Mouse (Mus musculus): ENCODE results near the gene Fbxw8. TPM values are rescaled to one million over a fixed set of nuclear protein-coding genes. Genes with fewer than 3 reads are reported as not detected.

Fbxw8 gene
- polyA plus RNA-seq, 1 experiment = 28.3 TPM

GRCm38 (mm10) chr5:118048412-118048811, 106.9 kb downstream of the Fbxw8 start:
- Histone ChIP-seq H3K4me3 (ENCODE audit: low read depth, low read length) (no peak overlapping the region), H3K4me1 (ENCODE audit: control insufficient read depth, insufficient read depth, insufficient read length, low read length) (no peaks in the 10 kb centered on the region; the same call in 1 of the 2 replicates), H3K27me3 (ENCODE audit: control insufficient read depth, insufficient read depth, low read length) (no peaks in the 10 kb centered on the region), H3K36me3 (ENCODE audit: control insufficient read depth, insufficient read depth, low read length) (no peaks in the 10 kb centered on the region), H3K27ac (ENCODE audit: insufficient read depth, low read depth, low read length) (no peak overlapping the region)
- WGBS = 79% methylated on average over 4 of the region's 4 CpGs
- TF ChIP-seq POLR2A (IDR thresholded peaks at IDR 0.05; ENCODE audit: low read depth, low read length) (no peak), CTCF (IDR thresholded peaks at IDR 0.05; ENCODE audit: extremely low read depth, insufficient read length, insufficient replicate concordance, low read depth, low read length) (no peak)

GRCm38 (mm10) chr5:118047091-118047757, 108.0 kb downstream of the Fbxw8 start:
- H3K4me3 ChIP-seq (ENCODE audit: low read depth, low read length) = no peak overlapping the region
- WGBS = 83% methylated on average over 14 of the region's 14 CpGs
- H3K4me1 ChIP-seq (ENCODE audit: control insufficient read depth, insufficient read depth, insufficient read length, low read length) = no peaks in the 10 kb centered on the region; the same call in 1 of the 2 replicates
- H3K36me3 ChIP-seq (ENCODE audit: control insufficient read depth, insufficient read depth, low read length) = no peaks in the 10 kb centered on the region
- H3K27me3 ChIP-seq (ENCODE audit: control insufficient read depth, insufficient read depth, low read length) = no peaks in the 10 kb centered on the region
- TF ChIP-seq POLR2A (IDR thresholded peaks at IDR 0.05; ENCODE audit: low read depth, low read length) = no peak
- no peak for TF ChIP-seq CTCF (IDR thresholded peaks at IDR 0.05; ENCODE audit: extremely low read depth, insufficient read length, insufficient replicate concordance, low read depth, low read length)
- H3K27ac ChIP-seq (ENCODE audit: insufficient read depth, low read depth, low read length) = no peak overlapping the region

DNA sequence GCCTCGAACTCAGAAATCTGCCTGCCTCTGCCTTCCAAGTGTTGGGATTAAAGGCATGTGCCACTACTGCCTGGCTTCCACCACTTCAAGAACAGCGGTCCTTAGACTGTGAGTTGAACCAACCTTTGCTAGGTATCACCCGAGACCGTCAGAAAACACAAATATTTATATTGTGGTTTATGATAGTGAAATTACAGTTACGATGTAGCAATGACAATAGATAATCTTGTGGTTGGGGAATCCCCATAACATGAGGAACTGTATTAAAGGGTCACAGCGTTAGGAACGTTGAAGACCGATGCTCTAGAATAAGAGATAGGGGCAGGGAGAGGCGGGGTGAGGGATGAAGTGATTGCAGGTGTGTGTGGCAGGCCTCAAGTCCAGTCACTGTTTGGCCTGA, 109.9 kb downstream of the Fbxw8 start:
- WGBS = 40% methylated on average over 9 of the region's 9 CpGs
- H3K4me1 ChIP-seq (ENCODE audit: control insufficient read depth, insufficient read depth, insufficient read length, low read length) = no peaks in the 10 kb centered on the region; the same call in 1 of the 2 replicates
- no peaks in the 10 kb centered on the region for H3K36me3 ChIP-seq (ENCODE audit: control insufficient read depth, insufficient read depth, low read length)
- no peak overlapping the region for H3K27ac ChIP-seq (ENCODE audit: insufficient read depth, low read depth, low read length)
- no peaks in the 10 kb centered on the region for H3K27me3 ChIP-seq (ENCODE audit: control insufficient read depth, insufficient read depth, low read length)
- H3K4me3 ChIP-seq (ENCODE audit: low read depth, low read length) = no peak overlapping the region
- TF ChIP-seq CTCF (IDR thresholded peaks at IDR 0.05; ENCODE audit: extremely low read depth, insufficient read length, insufficient replicate concordance, low read depth, low read length) = no peak
- TF ChIP-seq POLR2A (IDR thresholded peaks at IDR 0.05; ENCODE audit: low read depth, low read length) = no peak

DNA sequence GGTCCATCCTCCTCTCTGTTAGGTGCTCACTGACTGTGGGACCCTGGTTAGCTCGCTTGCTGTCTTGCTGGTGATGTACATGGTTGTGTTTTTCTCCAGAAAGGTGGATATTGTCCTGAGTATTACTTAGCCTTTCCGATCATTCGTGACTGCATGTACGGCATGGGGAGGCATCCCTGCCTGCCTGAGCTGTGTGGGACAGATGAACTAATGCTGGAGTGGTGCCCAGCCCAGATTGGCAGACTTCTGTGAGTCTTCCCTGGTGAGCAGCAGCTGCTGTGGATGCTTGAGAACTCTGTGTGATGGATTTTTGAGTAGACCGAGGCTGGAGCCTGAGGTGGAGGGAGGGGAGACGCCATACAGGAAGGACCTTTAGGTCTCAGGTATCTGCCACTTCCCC, 110.4 kb downstream of the Fbxw8 start:
- Histone ChIP-seq H3K27ac (ENCODE audit: insufficient read depth, low read depth, low read length) (no peak overlapping the region), H3K36me3 (ENCODE audit: control insufficient read depth, insufficient read depth, low read length) (no peaks in the 10 kb centered on the region), H3K4me1 (ENCODE audit: control insufficient read depth, insufficient read depth, insufficient read length, low read length) (no peaks in the 10 kb centered on the region; the same call in 1 of the 2 replicates), H3K27me3 (ENCODE audit: control insufficient read depth, insufficient read depth, low read length) (no peaks in the 10 kb centered on the region), H3K4me3 (ENCODE audit: low read depth, low read length) (no peak overlapping the region)
- TF ChIP-seq CTCF (IDR thresholded peaks at IDR 0.05; ENCODE audit: extremely low read depth, insufficient read length, insufficient replicate concordance, low read depth, low read length) (no peak), POLR2A (IDR thresholded peaks at IDR 0.05; ENCODE audit: low read depth, low read length) (no peak)
- 78% methylated on average over 6 of the region's 6 CpGs for WGBS

DNA sequence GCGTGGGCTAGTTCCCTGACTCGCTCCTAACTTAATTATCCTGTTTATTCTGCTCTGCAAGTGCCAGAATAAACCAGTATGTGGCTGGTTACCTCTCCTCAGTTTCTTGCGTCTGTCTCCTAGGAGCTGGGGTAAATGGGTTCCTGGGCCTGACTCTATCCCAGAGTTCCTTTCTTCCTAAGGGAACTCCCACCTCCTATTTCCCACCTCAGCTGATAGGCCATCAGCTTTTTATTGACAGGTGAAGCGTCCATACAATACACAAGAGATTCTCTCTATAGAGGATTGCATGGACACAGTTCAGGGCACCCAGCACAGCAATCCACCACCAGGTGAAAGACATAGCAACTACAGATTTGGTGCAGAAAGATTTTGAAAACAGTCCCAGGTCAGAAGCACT, 111.5 kb downstream of the Fbxw8 start:
- no peaks in the 10 kb centered on the region for H3K36me3 ChIP-seq (ENCODE audit: control insufficient read depth, insufficient read depth, low read length)
- no peaks in the 10 kb centered on the region for H3K27me3 ChIP-seq (ENCODE audit: control insufficient read depth, insufficient read depth, low read length)
- TF ChIP-seq POLR2A (IDR thresholded peaks at IDR 0.05; ENCODE audit: low read depth, low read length) = no peak
- no peak for TF ChIP-seq CTCF (IDR thresholded peaks at IDR 0.05; ENCODE audit: extremely low read depth, insufficient read length, insufficient replicate concordance, low read depth, low read length)
- H3K27ac ChIP-seq (ENCODE audit: insufficient read depth, low read depth, low read length) = no peak overlapping the region
- H3K4me1 ChIP-seq (ENCODE audit: control insufficient read depth, insufficient read depth, insufficient read length, low read length) = no peaks in the 10 kb centered on the region
- H3K4me3 ChIP-seq (ENCODE audit: low read depth, low read length) = no peak overlapping the region
- 79% methylated on average over 4 of the region's 4 CpGs for WGBS

- Histone ChIP-seq H3K27ac (ENCODE audit: insufficient read depth, low read depth, low read length) (no peak overlapping the region), H3K4me3 (ENCODE audit: low read depth, low read length) (no peak overlapping the region), H3K36me3 (ENCODE audit: control insufficient read depth, insufficient read depth, low read length) (no peaks in the 10 kb centered on the region), H3K4me1 (ENCODE audit: control insufficient read depth, insufficient read depth, insufficient read length, low read length) (no peaks in the 10 kb centered on the region), H3K27me3 (ENCODE audit: control insufficient read depth, insufficient read depth, low read length) (peaks cover 4% of the 10 kb centered on the region; the same call in 1 of the 2 replicates)
- TF ChIP-seq CTCF (IDR thresholded peaks at IDR 0.05; ENCODE audit: extremely low read depth, insufficient read length, insufficient replicate concordance, low read depth, low read length) (no peak), POLR2A (IDR thresholded peaks at IDR 0.05; ENCODE audit: low read depth, low read length) (no peak)
- 74% methylated on average over 6 of the region's 6 CpGs for WGBS
Observed at GRCm38 (mm10) chr5:118042599-118042998, 112.7 kb downstream of the Fbxw8 start.

- no peak for TF ChIP-seq CTCF (IDR thresholded peaks at IDR 0.05; ENCODE audit: extremely low read depth, insufficient read length, insufficient replicate concordance, low read depth, low read length)
- TF ChIP-seq POLR2A (IDR thresholded peaks at IDR 0.05; ENCODE audit: low read depth, low read length) = no peak
- H3K4me3 ChIP-seq (ENCODE audit: low read depth, low read length) = no peak overlapping the region
- H3K36me3 ChIP-seq (ENCODE audit: control insufficient read depth, insufficient read depth, low read length) = no peaks in the 10 kb centered on the region
- H3K27ac ChIP-seq (ENCODE audit: insufficient read depth, low read depth, low read length) = no peak overlapping the region
- WGBS = 74% methylated on average over 12 of the region's 12 CpGs
- peaks cover 4% of the 10 kb centered on the region; the same call in 1 of the 2 replicates for H3K27me3 ChIP-seq (ENCODE audit: control insufficient read depth, insufficient read depth, low read length)
- 0 out of 2 replicates have a peak, but pooled peaks cover 2% of the 10 kb centered on the region for H3K4me1 ChIP-seq (ENCODE audit: control insufficient read depth, insufficient read depth, insufficient read length, low read length)
Observed at GRCm38 (mm10) chr5:118039241-118039668, 116.0 kb downstream of the Fbxw8 start.
